Mouse (Mus musculus): Measurements from ENCODE around the gene Daam2. TPM values are rescaled to one million over a fixed set of nuclear protein-coding genes. Genes with fewer than 3 reads are reported as not detected.

Gene Daam2
- total and polyA plus RNA-seq, 3 experiments = 0.04 to 0.41 TPM; not detected in 1

DNA sequence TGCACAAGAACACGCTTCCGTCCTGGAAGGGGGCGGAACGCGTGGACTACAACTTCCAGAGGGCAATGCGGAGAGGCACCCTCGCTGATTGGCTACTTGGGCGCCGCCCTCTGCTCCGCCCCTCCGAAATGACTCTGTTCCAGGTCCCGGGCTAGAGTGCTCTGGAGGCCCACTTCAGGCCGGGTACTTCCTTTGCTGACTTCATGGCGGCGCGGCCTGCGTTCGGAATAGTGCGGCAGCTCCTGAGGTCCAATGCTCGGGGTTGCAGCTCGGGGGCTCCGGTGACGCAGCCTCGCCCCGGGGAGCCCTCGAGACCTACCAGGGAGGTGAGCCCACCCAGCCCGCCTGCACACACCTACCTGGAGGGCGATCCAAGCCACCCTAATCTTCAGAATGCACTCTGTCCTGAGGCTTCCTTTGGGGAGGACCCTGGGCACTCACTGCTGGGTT, 135.9 kb downstream of the Daam2 start, which contains the start of gene Mocs1 (continued):
- TF ChIP-seq CHD1 (IDR thresholded peaks at IDR 0.05; ENCODE audit: low read depth, low read length) (no peak), E2F4 (IDR thresholded peaks at IDR 0.05; ENCODE audit: insufficient replicate concordance, low read depth, low read length) (no peak), ZMIZ1 (IDR thresholded peaks at IDR 0.05; ENCODE audit: low read depth, low read length) (peak; percentile 62; the same call in 1 of the 2 replicates), KAT2A (IDR thresholded peaks at IDR 0.05; ENCODE audit: insufficient replicate concordance, low read length) (peak; percentile 93; the same call in 1 of the 2 replicates), RAD21 (IDR thresholded peaks at IDR 0.05; ENCODE audit: low read depth, low read length) (no peak), JUN (IDR thresholded peaks at IDR 0.05; ENCODE audit: insufficient read depth, low read depth, low read length) (no peak), ZNF384 (IDR thresholded peaks at IDR 0.05; ENCODE audit: low read depth, low read length) (no peak), MAZ (IDR thresholded peaks at IDR 0.05; ENCODE audit: low read depth, low read length) (no peak), SIN3A (IDR thresholded peaks at IDR 0.05; ENCODE audit: low read length) (peak; percentile 78; the same call in 1 of the 2 replicates), SMC3 (IDR thresholded peaks at IDR 0.05; ENCODE audit: low read depth, low read length) (no peak), MAFK (IDR thresholded peaks at IDR 0.05; ENCODE audit: insufficient replicate concordance, low read length) (no peak), PAX5 (IDR thresholded peaks at IDR 0.05; ENCODE audit: low read length) (no peak), MEF2A (IDR thresholded peaks at IDR 0.05; ENCODE audit: borderline replicate concordance, low read depth, low read length) (no peak), IRF4 (IDR thresholded peaks at IDR 0.05; ENCODE audit: low read depth, low read length) (peak; percentile 41; the same call in 1 of the 2 replicates)

DNA sequence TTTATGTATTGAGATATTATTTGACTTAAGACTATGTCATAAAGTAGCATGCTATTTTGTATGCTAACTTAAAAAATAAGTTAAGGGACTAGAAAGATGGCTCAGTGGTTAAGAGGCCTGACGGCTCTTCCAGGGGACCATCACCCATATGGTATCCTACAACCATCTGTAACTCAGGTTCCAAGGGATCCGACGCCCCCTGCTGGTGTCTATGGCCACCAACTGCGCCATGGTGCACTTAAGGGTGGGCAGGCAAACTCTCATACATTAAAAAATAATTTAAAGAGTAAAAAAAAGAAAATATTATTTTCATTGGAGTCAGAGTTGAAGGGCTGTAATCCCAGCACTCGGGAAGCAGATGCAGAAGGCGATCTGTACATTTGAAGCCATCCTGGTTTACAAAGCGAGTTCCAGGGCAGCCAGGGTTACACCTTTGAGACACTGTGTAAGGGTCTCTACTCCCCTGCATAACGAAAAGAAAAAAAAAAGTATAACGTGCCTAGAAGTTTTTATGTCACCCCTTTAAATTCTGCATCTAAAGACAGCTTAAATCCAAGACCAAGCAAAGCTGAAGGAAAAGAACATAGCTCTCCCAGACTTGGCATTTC, 136.4 kb downstream of the Daam2 start:
- no peak overlapping the region for H3K9ac ChIP-seq (ENCODE audit: insufficient read depth, low read depth)
- H3K9me3 ChIP-seq (replicated peaks; ENCODE audit: low read length) = no peaks in the 10 kb centered on the region

More for the DNA sequence above, 136.4 kb downstream of the Daam2 start:
- Histone ChIP-seq H3K27me3 (replicated peaks) (no peaks in the 10 kb centered on the region), H3K4me2 (ENCODE audit: insufficient read depth, low read depth, poor library complexity, severe bottlenecking) (peak overlapping the region; percentile 82), H3K4me3 (replicated peaks in 1 of 3; ENCODE audit: low read depth in 2 of 3, low read length in 2 of 3, poor library complexity in 1 of 3) (peak overlapping the region; percentile 17 to 89 (median 20)), H3K4me1 (ENCODE audit: control insufficient read depth in 1 of 2, insufficient read depth in 2 of 2) (peaks cover 10 to 28% of the 10 kb centered on the region in 2 experiments), H3K36me3 (replicated peaks in 1 of 2; ENCODE audit: control insufficient read depth in 1 of 2, insufficient read depth in 1 of 2, low read length in 1 of 2) (peaks cover 0 to 13% of the 10 kb centered on the region in 2 experiments), H3K79me2 (replicated peaks; ENCODE audit: control insufficient read depth, extremely low read depth, insufficient read depth, poor library complexity, severe bottlenecking) (no peaks in the 10 kb centered on the region; the same call in 1 of the 2 replicates), H3K27ac (ENCODE audit: insufficient read depth, low read depth) (no peak overlapping the region)
- dilution Hi-C loops (cut with MboI; ENCODE audit: extremely low pct_ligation_motif_present, extremely low pct_unique_long_range_greater_than_20kb, low sequenced_read_pairs) = no loop called here
- TF ChIP-seq GABPA (IDR thresholded peaks at IDR 0.05; ENCODE audit: insufficient replicate concordance, low read depth, low read length) (no peak), POLR2A (IDR thresholded peaks at IDR 0.05; ENCODE audit: low read depth, low read length) (no peak), SMC3 (IDR thresholded peaks at IDR 0.05; ENCODE audit: low read depth, low read length) (peak; percentile 18; the same call in 1 of the 2 replicates), MYC (IDR thresholded peaks at IDR 0.05; ENCODE audit: low read depth, low read length) (0 out of 2 replicates have a peak, but pooled peaks have one; percentile 39), BHLHE40 (IDR thresholded peaks at IDR 0.05; ENCODE audit: low read depth, low read length) (no peak), ZNF384 (IDR thresholded peaks at IDR 0.05; ENCODE audit: low read depth, low read length) (no peak), EP300 (IDR thresholded peaks at IDR 0.05; ENCODE audit: low read length) (no peak), MAZ (IDR thresholded peaks at IDR 0.05; ENCODE audit: low read depth, low read length) (no peak), RAD21 (IDR thresholded peaks at IDR 0.05; ENCODE audit: low read depth, low read length) (peak; percentile 35), CHD2 (IDR thresholded peaks at IDR 0.05; ENCODE audit: low read length) (no peak), ELF1 (IDR thresholded peaks at IDR 0.05; ENCODE audit: low read depth, low read length) (no peak), ETS1 (conservative IDR thresholded peaks at IDR 0.05; ENCODE audit: low read depth, low read length) (no peak), ZMIZ1 (IDR thresholded peaks at IDR 0.05; ENCODE audit: low read depth, low read length) (no peak), UBTF (IDR thresholded peaks at IDR 0.05; ENCODE audit: low read depth, low read length) (no peak), CTCF (conservative IDR thresholded peaks at IDR 0.05 in 1 of 2, IDR thresholded peaks at IDR 0.05 in 1 of 2; ENCODE audit: low read depth in 2 of 2, low read length in 2 of 2) (peak; percentile 21 to 61; a peak in 2 of 4 replicates), KAT2A (IDR thresholded peaks at IDR 0.05; ENCODE audit: insufficient replicate concordance, low read length) (no peak), RCOR1 (conservative IDR thresholded peaks at IDR 0.05; ENCODE audit: low read depth, low read length) (no peak), E2F4 (IDR thresholded peaks at IDR 0.05; ENCODE audit: insufficient replicate concordance, low read depth, low read length) (no peak)
- in situ Hi-C loops (cut with MboI; ENCODE audit: low pct_ligation_motif_present, low pct_unique_long_range_greater_than_20kb, low sequenced_read_pairs) = no loop called here
- peak; percentile 58 for DNase-seq (ENCODE audit: extremely low read depth)
